Mouse (Mus musculus) 3T3-L1 (cell line): ENCODE measurements around the gene Polr2a.
"Not testable (repeated sequence)": the region's sequence is repeated elsewhere in the genome, so short reads cannot be mapped to it uniquely, and the experiment has no call there.

Experiments used
- DNase-seq: peaks from one replicate; pipeline ENCODE4 v3.0.0-alpha.2; 2015; ENCODE audit warnings: low read depth, low spot score

Gene Polr2a

DNA sequence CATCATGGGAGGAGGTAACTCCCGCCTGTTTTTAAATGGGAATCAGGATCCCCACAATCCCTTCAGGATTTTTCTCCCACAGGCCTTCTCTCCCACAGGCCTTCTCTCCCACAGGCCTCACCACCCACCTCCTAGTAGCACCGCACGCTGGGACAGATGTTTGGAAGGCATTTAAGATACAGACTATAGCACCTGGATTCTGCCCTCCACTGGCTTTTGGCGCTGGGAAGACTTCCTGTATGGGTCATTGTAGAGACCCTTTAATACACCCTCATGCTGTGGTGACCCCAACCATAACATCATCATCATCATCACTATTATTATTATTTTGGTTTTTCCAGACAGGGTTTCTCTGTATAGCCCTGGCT is 51.0 kb downstream of the Polr2a start:
- no peak for DNase-seq

DNA sequence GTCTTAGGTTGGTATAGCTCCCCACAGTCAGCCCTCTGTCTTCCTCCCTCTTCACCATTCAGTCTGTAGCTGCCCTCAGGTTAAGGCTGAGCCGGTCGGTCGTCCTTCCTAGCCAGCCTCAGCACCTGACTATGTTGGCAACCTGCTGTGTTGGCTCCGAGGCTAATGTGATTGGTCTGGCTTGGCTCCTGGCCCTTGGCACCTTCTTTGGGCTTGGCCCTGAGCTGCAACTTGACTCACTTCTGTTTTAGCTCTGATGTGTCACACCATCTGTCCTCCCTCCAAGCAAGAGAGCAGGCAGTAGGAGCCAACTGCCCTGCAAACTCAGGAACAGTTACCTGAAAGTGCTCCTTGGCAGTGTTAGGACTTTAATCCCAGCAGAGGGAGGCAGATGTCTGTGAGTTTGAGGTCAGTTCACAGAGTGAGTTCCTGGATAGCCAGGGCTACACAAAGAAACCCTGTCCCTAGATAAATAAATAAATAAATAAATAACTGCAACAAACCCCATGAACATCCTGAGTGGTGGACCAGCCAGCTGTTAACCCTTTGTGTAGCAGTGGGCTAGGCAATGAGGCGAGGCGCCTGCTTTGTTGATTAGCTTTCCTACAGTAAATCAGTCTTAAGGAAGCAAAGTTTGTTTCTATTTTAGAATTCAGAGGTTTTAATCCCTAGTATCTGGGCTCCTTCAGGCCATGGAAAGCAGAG is 51.5 kb downstream of the Polr2a start:
- DNase-seq = peak; percentile 75

DNA sequence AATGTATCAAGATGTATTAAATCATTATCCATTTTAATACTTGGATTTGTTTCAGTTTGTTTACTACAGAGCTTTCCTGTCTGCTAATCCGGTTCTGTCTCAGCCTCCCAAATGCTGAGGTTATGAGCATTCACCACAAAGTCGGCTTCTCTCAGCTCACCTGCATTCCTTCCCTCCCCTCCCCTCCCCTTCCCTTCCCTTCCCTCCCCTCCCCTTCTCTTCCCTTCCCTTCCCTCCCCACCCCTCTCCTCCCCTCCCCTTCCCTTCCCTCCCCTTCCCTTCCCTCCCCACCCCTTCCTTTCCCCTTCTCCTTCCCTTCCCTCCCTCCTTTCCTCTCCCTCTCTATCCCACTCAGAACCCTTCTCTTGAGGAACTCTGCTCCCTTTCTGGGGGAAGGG is 53.8 kb downstream of the Polr2a start:
- no peak for DNase-seq

DNA sequence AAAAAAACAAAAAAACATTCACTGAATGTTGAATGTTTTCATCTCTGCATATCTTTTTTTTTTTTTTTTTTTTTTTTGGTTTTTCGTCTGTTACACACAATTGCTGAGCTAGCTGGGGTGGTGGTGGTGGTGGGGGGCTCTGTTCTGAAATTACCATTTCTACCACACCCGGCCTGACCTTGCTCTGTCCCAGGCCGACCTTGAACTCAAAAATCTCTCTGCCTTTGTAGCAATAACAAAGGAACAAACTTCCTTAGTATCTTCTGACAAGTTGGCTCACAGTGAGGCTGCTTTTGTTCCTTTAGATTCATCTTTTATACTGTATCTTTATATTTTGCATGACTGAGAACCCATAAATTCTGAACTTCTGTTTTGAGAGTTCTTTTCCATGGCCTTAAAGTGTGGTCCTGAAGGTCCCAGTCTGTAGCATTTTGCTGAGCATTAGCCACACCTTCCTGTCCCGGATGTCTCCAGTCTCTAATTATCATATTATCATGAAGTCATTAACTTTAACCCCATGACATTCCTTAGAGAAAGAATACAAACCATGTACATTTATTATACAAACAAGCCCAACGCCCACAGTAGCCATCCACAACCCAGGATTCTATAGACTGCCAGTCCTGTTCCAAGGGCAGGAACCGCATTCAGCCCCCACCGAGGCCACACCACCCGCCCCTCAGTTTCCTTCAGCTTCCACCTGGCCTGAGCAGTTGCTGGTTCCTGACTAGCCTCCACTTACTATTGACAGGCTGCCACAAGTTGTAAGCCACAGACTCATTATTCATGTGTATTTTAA is 54.4 kb downstream of the Polr2a start:
- no peak for DNase-seq

DNA sequence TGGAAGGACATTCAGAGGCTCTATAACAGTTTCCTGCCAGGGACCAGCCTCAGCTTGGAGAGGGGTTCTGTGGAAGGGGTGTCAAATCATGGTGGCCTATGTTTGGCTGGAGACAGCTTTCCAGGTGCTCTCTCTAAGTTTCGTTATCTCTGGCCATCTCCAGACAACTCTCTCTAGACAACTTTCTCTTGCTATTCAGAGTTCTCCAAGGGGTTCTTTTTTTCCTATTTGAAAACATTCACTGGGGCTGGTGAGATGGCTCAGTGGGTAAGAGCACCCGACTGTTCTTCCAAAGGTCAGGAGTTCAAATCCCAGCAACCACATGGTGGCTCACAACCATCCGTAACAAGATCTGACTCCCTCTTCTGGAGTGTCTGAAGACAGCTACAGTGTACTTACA is 55.1 kb downstream of the Polr2a start:
- not testable (repeated sequence) for DNase-seq

DNA sequence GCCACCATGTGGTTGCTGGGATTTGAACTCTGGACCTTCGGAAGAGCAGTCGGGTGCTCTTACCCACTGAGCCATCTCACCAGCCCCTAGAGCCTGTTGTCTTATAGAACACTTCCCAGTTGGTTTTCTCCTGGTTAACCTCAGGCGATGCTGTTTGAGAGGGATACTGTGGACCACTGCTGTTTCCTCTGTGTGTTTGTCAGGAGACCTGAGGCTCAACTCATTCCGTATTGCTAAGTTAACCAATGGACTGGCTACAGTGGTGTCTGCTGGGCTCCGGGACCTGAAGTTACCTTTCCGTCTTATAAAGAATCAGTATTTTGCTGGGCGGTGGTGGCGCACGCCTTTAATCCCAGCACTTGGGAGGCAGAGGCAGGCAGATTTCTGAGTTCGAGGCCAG is 55.6 kb downstream of the Polr2a start:
- DNase-seq = not testable (repeated sequence)

DNA sequence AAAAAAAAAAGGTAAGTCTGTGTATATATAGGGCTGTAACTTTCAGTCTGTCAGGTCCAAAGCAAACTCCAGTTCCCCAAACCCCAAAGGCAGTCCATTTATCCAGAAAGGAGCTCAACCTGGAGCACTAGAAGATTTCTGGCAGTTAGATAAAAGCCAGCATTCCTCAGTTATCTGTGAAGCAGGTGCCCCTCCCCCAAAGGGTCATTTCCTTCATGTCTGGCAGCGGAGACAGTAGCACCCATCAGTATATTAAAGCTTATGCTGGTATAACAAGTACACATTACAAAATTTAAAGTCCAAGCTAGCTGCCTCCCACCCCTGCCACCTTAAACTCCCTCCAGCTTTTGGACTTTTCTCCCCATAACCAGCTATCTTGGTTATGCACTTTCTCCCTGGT is 58.8 kb downstream of the Polr2a start:
- DNase-seq = no peak

DNA sequence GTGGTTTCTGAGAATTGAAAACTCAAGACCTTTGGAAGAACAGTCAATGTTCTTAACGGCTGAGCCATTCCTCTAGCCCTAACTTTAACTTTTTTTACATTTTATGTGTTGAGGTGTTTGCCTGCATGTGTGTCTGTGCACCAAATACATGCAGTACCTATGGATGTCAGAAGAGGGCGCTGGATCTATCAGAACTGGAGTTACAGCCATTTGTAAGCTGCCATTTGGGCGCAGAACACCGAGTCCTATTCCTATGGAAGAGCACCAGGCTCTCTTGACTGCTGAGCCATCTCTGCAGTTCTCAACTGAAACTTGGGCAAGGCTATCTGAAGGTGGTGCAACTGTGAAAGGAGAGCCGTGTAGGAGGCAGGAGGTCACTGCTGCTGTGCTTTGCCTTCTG is 59.9 kb downstream of the Polr2a start:
- no peak for DNase-seq

DNA sequence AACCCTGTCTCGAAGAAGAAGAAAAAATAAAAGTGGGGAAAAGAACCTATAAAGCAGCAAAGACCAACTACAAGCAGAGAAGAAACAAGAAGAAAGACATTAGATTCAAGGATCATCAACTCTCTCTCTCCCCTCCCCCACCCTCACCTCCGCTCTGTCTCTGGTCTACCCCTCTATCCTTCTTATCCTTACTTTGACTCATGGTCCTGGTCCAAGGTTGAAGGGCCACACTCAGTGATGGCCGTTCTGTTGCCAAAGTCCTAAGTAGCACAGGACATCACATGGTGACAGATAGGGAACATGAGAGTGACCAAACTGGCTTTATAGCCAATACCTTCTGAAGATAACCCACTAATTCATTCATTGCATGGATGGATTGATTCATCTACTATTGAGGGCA is 61.0 kb downstream of the Polr2a start:
- DNase-seq = no peak

DNA sequence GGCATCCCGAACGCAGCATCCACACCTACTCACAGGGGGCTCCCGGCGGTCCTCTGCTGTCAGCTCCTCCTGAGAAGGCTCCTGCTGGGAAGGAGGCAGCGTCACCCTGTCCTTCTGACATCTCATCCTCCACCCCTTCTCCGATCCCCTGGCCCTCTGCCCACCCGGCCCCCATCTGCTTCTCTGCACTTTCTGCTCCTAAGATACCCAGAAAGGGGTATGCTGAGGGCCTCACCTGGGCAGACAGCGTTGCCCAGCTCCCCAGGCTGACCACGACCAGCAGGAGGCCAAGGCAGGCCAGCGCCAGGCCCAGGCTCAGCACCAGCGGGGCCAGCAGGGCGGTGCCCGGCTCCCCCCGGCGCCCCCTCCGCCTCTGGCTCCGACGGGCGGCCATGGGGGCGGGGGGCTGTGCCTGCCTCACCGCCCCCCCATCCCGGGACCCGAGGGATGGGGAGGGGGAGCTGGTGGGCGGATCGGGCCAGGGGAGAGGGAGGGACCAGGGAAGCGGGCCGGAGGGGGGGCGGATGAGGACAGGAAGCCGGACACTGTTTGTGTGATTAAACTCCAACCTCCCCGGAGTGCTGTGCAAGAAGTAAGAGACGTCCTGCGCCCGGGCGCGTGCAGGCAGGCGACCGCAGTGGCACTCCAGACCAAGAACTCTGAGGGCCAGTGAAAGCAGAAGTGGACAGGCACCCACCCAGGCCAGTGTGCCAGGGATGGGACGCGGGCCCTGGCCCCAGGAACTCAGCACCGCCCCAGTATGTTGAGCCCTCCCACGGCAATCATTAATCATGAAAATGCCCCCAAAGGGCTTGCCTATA is 62.9 kb downstream of the Polr2a start, which contains the start of the genes Tnfsf12 and Tnfsfm13:
TSS of gene Tnfsf12 (minus strand) at position 489 of the 821 bp plus-strand sequence.
TSS of gene Tnfsfm13 (minus strand) at position 738 of the 821 bp plus-strand sequence.
- DNase-seq = peak; percentile 68

DNA sequence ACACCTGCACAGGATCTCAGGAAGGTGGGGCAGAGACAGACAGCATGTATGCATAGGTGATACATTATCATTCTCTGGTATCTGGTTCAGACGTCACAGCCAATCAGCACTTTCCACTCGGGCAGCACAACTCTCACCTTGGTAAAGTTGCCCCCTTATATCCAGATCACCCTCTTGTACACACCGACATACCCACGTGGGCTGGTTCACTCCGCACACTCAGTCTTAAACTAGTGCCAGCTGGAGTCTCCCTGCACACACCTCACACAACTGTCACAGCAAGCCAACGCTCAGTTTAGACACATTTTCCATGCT is 63.4 kb downstream of the Polr2a start:
- no peak for DNase-seq

DNA sequence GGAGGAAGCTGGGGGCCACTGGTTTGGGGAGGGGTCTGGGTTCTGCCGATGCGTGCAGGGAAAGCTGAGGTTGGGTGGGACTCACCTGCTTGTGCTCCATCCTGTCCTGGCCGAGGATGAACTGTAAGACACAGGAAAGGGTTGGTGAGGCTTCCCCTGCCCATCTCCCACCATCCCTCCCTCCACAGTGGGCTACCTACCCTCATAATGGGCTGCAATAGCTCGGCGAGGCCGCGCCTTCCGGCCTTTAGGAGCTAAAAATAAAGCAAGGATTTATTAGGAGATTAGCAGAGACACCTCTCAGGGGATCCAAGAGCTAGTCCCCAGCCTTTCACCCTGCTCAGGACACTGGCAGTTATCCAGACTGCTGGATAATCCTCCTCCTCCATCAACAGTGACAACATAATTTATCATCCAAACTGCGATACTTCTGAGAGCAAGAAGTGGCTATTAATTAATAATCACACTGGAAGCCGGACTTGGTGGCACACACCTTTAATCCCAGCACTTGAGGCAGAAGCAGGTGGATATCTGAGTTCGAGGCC is 64.9 kb downstream of the Polr2a start:
- DNase-seq = no peak

DNA sequence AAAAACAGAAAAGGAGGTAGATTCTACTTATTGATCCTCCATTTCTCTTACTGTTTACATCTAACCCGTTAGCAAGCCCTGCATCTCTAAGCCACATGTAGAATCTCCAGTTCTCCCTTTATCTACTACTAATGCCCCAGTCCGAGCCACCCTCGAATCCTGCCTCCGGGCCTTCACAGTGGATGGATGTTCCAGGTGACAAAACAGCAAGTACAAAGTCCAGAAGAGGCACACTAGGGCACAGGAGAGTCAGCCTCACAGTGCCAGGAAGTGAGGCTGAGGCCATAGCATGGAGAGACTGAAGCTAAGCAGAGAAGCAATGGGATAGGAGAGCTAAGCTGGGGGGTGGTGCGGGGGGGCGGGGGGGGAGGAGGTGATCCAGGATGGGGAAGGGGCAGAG is 65.6 kb downstream of the Polr2a start:
- no peak for DNase-seq

DNA sequence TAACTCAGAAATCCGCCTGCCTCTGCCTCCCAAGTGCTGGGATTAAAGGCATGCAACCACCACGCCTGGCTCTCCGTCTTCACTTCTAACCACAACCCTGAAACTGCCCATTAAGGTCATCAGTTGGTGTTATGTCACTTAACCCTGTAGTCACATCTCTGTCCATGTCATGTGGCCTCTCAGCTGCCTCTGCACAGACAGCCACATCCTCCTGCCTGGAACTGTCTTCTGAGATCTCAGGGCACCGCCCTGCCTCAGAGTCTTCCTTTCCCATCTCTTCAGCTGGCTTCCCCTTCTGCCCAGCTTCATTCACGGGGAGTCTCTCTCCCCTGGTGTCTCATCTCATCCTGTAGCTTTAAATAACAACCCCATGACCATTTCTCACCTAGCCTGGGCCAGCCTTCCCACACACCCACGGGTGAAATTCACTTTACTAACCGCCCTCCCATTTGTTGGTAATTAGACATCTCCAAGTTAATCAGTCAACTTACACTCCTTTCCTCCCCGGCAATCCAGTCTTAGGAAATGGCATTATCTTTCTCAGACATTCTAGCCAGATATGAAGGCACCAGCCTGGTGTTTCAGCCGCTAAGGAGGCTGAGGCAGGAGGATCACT is 66.1 kb downstream of the Polr2a start:
- DNase-seq = no peak

DNA sequence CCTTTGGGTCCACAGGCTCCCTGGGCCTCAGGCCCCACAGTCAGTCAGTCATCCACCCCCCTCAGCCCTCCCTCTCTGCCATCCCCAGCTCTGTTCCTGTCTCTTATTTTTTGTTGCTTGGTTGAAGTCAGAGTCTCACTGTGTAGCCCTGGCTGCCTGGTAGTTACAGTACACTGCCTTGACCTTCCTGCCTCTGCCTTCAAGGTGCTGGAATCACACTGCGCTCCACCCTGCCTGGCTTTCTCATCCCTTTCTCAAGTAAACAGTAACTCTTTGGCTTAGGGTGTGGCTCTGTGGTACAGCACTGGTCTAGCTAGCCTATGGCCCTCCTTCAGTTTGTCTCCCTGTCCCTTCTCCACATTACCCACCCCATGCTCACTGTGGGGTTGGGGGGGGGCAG is 68.5 kb downstream of the Polr2a start:
- DNase-seq = no peak

DNA sequence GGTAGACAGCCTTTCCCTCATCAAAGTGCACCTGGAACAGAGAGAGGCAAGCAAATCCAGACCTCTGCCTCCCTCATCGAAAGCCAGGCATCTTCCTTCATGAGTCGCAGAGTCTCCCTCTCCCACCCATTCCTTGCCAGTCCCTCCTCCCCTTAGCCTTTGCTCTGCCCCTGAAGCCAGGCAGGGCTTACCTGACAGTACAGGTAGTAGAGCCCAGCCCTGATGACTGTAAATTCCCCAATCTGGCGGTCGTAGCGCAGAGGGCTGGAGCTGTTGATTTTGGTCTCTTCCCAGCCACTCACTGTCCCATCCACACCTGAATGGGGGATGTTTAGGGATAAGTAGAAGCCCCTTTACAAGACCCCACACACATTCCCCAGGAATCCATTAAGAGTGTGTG is 71.4 kb downstream of the Polr2a start:
- DNase-seq = no peak

DNA sequence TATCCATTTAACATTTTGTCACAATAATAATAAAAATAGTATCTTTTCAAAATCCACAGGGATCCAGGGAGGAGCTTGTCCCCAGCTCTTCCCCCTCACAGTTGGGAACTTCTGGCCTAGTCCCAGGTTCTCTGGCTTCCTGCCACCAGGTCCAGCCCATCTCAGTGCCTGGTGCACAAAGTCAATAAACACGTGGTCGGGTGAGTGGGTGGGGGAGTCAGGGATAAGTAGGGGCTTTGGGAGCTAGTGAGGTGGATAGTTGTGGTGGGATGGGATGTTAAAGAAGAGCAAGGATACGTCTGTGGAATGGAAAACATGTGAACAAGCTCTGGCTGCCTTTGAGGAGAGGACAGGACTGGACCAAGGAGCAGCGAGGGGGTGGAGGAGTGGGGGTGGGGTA is 72.1 kb downstream of the Polr2a start:
- DNase-seq = peak; percentile 59

DNA sequence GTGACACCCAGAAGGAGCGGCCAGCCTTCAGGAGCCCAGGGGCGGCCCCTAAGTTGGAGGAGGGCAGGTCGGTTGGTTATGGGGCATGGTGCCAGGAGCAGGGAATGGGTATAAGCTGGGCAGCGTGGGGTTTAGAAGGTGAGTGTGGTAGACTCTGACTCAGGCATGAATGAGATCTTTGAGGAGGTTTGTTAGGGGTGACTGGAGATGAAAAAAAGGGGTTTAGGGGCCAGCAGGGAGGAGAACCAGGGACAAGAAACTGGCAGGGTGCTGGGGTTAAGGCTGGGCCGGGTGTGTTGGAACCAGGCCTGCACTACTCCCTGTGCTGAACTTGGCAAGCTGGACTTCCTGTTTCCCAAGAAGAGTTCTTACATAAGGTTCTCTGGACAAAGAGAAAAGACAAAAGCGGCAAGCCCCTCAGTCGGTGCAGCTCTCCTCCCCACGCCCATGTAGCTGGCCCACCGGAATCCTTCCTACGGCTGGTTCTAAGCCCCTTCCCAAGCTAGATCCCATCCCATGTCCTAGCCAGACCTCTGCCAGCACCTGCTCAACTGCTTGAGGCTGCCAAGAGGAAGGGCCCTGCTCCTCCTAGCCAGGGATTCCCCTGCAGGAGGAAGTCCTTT is 72.8 kb downstream of the Polr2a start, which contains the start of gene Tnfsf13:
TSS of gene Tnfsf13 (minus strand) at position 259 of the 623 bp plus-strand sequence.
- DNase-seq = peak; percentile 80

DNA sequence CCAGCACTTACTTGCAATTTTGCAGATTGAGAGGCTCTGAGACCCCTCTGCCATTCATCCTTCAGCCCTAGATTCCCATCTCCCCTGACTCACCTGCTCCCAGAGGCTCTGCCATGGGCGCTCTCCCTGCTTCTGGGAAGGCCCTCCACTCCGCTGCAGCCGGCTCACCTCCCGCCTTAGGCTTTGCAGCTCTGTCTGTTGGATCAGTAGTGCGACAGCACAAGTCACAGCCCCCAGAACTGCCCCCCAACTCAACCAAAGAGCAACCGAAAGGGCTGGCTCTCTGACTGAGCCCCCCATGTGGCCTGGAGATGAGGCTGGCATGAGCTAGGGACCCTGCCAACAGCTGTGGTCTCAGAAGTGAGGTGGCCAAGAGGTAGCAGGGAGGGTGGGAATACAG is 73.5 kb downstream of the Polr2a start:
- DNase-seq = no peak

DNA sequence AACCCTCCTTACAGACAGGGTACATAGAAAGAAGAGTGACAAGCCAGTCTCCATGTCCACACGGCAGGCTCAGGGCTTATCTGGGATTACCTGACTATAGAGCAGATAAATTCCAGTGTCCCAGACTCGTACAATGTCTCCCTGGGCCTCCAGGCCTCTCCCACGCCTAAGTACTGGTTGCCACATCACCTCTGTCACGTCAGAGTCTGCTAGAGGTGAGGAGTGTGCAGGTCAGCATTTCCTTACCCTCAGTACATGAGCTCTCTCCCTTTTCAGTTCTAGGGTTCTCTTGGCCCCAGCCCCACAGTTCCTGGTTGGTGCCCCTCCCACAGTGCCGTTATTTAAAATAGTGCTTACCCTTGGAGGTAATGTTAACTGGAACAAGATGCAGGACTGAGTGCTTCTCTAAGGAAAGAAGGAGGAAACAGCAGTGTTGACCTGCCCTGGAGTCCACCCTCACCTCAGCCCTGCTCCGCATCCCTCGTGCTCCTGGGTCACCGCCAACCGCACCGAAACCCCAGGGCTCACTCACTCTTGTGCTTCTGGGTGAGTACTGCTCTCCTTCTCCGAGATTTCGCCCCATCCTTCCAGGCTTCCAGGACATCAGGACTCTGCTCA is 74.2 kb downstream of the Polr2a start:
- no peak for DNase-seq
